Comparison of ENCODE assay signal across 17 mouse cellular contexts in the genomic region with DNA sequence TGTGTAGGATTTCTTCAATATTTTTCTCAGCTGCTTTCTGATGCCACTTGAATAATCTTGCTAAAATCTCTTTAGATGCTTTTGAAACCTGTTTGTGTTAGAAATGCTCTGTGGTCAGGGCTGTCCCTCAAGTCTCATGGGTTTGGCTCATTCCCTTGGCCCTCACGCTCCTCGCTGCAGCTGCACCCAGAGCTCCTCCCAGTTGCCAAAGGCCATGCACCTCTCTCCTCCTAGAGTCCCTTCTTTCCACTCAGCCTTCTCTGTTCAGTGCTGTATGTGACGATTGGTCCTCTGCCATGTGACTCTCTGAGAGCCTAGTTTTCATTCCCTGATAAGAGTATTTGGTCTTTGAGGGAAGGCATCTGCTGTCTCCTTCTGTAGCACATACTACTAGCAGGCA.
"Had no signal": no experiment of that assay in that cellular context is flagged by ENCODE, and none has a peak within 500 bp of the region (broad histone marks: within the 10 kb centered on the region; RNA-seq: fewer than 3 reads in every experiment).

No protein-coding gene starts in this region.

- H3K9me3 ChIP-seq: liver, embryonic 15.5 days; lung, embryonic 15.5 days; megakaryocyte, embryonic 14.5 days; midbrain, embryonic 13.5 days; midbrain, embryonic 15.5 days; neural tube, embryonic 12.5 days had no signal

- H3K27ac ChIP-seq: liver, embryonic 15.5 days; lung, embryonic 15.5 days; macrophage; midbrain, embryonic 13.5 days; midbrain, embryonic 15.5 days; neural tube, embryonic 12.5 days had no signal

- H3K4me1 ChIP-seq: liver, embryonic 15.5 days; lung, embryonic 15.5 days; midbrain, embryonic 13.5 days; midbrain, embryonic 15.5 days; neural tube, embryonic 12.5 days had no signal

- ATAC-seq: liver, postnatal 0 days; lung, postnatal 0 days; midbrain, embryonic 13.5 days; midbrain, embryonic 15.5 days had no signal

- H3K4me2 ChIP-seq: liver, embryonic 15.5 days; lung, embryonic 15.5 days; midbrain, embryonic 11.5 days; midbrain, embryonic 13.5 days; midbrain, embryonic 15.5 days; neural tube, embryonic 12.5 days had no signal

- H3K27me3 ChIP-seq: liver, embryonic 15.5 days; lung, embryonic 15.5 days; megakaryocyte, embryonic 14.5 days; midbrain, embryonic 13.5 days; midbrain, embryonic 15.5 days; neural tube, embryonic 12.5 days had no signal

- DNase-seq: liver, postnatal 0 days; lung, adult 2 months; lung, postnatal 14 days; lung, postnatal 36 days; right cerebral cortex, postnatal 14 days; thymus, adult 18-20 months; thymus, postnatal 14 days; thymus, postnatal 36 days had no signal

- H3K9ac ChIP-seq: liver, embryonic 15.5 days; liver, postnatal 0 days; lung, embryonic 15.5 days; midbrain, embryonic 13.5 days; midbrain, embryonic 15.5 days; neural tube, embryonic 12.5 days had no signal

- H3K4me3 ChIP-seq: liver, embryonic 15.5 days; lung, embryonic 15.5 days; megakaryocyte, embryonic 14.5 days; midbrain, embryonic 13.5 days; midbrain, embryonic 15.5 days; neural tube, embryonic 12.5 days had no signal
